ENCODE assay signal across 9 mouse cellular contexts in genomic region chr15:86140323-86140722, GRCm38 (mm10). TPM values are rescaled to one million over a fixed set of nuclear protein-coding genes. Genes with fewer than 3 reads are reported as not detected.
DNase-seq lines count a peak whose midpoint lies in the region; ATAC-seq and TF ChIP-seq lines count a peak whose summit lies in the region.
"Had no signal": no experiment of that assay in that cellular context is flagged by ENCODE, and none has a peak within 500 bp of the region (broad histone marks: within the 10 kb centered on the region; RNA-seq: fewer than 3 reads in every experiment).

No protein-coding gene starts in this region.

- no peak overlapping the region for H3K4me3 ChIP-seq in embryonic facial prominence, embryonic 15.5 days (replicated peaks)
- H3K4me3 ChIP-seq in liver, postnatal 0 days (ENCODE audit: low read depth, low read length), result no peak overlapping the region
- no peak overlapping the region for H3K4me3 ChIP-seq in neural tube, embryonic 14.5 days (ENCODE audit: low read depth, low read length)
- H3K4me3 ChIP-seq: stomach, embryonic 15.5 days had no signal

- ATAC-seq in embryonic facial prominence, embryonic 15.5 days (ENCODE audit: insufficient number of reproducible peaks, low FRiP score, low TSS enrichment, low read depth), result 0 out of 2 replicates have a peak, but pooled peaks have one; percentile 15
- no peak for ATAC-seq in liver, postnatal 0 days
- peak; percentile 26; the same call in 1 of the 2 replicates for ATAC-seq in neural tube, embryonic 14.5 days (ENCODE audit: low read depth)

- 31% methylated on average over 10 of the region's 10 CpGs for WGBS in embryonic facial prominence, embryonic 15.5 days
- 38% methylated on average over 10 of the region's 10 CpGs for WGBS in liver, postnatal 0 days (ENCODE audit: insufficient replicate concordance)
- whole genome bisulfite sequencing in neural tube, embryonic 14.5 days, result 29% methylated on average over 10 of the region's 10 CpGs

- no peak overlapping the region for H3K4me2 ChIP-seq in embryonic facial prominence, embryonic 15.5 days (replicated peaks)
- no peak overlapping the region for H3K4me2 ChIP-seq in liver, postnatal 0 days (ENCODE audit: low read depth, low read length)
- no peak overlapping the region for H3K4me2 ChIP-seq in neural tube, embryonic 14.5 days (ENCODE audit: low read depth, low read length)
- H3K4me2 ChIP-seq: stomach, embryonic 15.5 days had no signal

- H3K9ac ChIP-seq in embryonic facial prominence, embryonic 15.5 days, result no peak overlapping the region
- no peak overlapping the region for H3K9ac ChIP-seq in liver, postnatal 0 days (replicated peaks)
- H3K9ac ChIP-seq in neural tube, embryonic 14.5 days (replicated peaks; ENCODE audit: low read depth, low read length), result no peak overlapping the region
- H3K9ac ChIP-seq: stomach, embryonic 15.5 days had no signal

- peaks cover 47% of the 10 kb centered on the region for H3K36me3 ChIP-seq in embryonic facial prominence, embryonic 15.5 days
- H3K36me3 ChIP-seq in liver, postnatal 0 days (replicated peaks; ENCODE audit: insufficient read depth, low read length), result peaks cover 30% of the 10 kb centered on the region
- H3K36me3 ChIP-seq in neural tube, embryonic 14.5 days (ENCODE audit: control insufficient read depth, insufficient read depth, low read length), result peaks cover 19% of the 10 kb centered on the region

- TF ChIP-seq EP300 in liver, postnatal 0 days (IDR thresholded peaks at IDR 0.05; ENCODE audit: low read depth), result no peak

- no peaks in the 10 kb centered on the region for H3K4me1 ChIP-seq in embryonic facial prominence, embryonic 15.5 days
- no peaks in the 10 kb centered on the region for H3K4me1 ChIP-seq in liver, postnatal 0 days (ENCODE audit: insufficient read depth)
- no peaks in the 10 kb centered on the region; the same call in 1 of the 2 replicates for H3K4me1 ChIP-seq in neural tube, embryonic 14.5 days (ENCODE audit: control insufficient read depth, insufficient read depth, low read length)
- H3K4me1 ChIP-seq: stomach, embryonic 15.5 days had no signal

- peak; percentile 93 for TF ChIP-seq CTCF in liver, postnatal 0 days (IDR thresholded peaks at IDR 0.05; ENCODE audit: low read depth)

- H3K27me3 ChIP-seq in embryonic facial prominence, embryonic 15.5 days, result no peaks in the 10 kb centered on the region
- H3K27me3 ChIP-seq in liver, postnatal 0 days (ENCODE audit: insufficient read depth, low read length), result no peaks in the 10 kb centered on the region
- no peaks in the 10 kb centered on the region for H3K27me3 ChIP-seq in neural tube, embryonic 14.5 days (ENCODE audit: control insufficient read depth, insufficient read depth, low read length)
- H3K27me3 ChIP-seq: stomach, embryonic 15.5 days had no signal

- peak; percentile 45 for DNase-seq in adrenal gland, adult 2 months
- DNase-seq in adrenal gland, postnatal 4 days (ENCODE audit: low spot score in 2 of 2), result no peak
- DNase-seq in 3T3-L1 (ENCODE audit: low read depth, low spot score), result peak; percentile 65
- peak; percentile 81 for DNase-seq in adrenal gland, postnatal 14 days
- peak; percentile 12 for DNase-seq in hindlimb bud, embryonic 11.5 days (ENCODE audit: extremely low spot score, low read depth, low spot score)
- peak; percentile 67 for DNase-seq in liver, postnatal 0 days

- no peaks in the 10 kb centered on the region for H3K9me3 ChIP-seq in embryonic facial prominence, embryonic 15.5 days (replicated peaks)
- H3K9me3 ChIP-seq in liver, postnatal 0 days (ENCODE audit: low read length), result no peaks in the 10 kb centered on the region
- no peaks in the 10 kb centered on the region for H3K9me3 ChIP-seq in neural tube, embryonic 14.5 days (ENCODE audit: control insufficient read depth, low read length)
- H3K9me3 ChIP-seq: stomach, embryonic 15.5 days had no signal

- H3K27ac ChIP-seq in embryonic facial prominence, embryonic 15.5 days (replicated peaks), result no peak overlapping the region
- H3K27ac ChIP-seq in liver, postnatal 0 days (ENCODE audit: low read depth), result no peak overlapping the region
- no peak overlapping the region for H3K27ac ChIP-seq in neural tube, embryonic 14.5 days (ENCODE audit: low read depth, low read length)
- H3K27ac ChIP-seq: stomach, embryonic 15.5 days had no signal

RNA-seq across cellular contexts. Expression of gene Cerk, which starts 45.6 kb away (rescaled TPM):
- 10 to 100 TPM; 34.5 to 41.1 TPM for total RNA-seq in adrenal gland, adult 2 months (2021)
- 33.7 and 39.6 TPM in 2 replicates for polyA plus RNA-seq in adrenal gland, adult 2 months (2012; rRNA removed)
- 10 to 100 TPM; 26.3 to 26.8 TPM for total RNA-seq in adrenal gland, postnatal 4 days (2021)
- total RNA-seq in adrenal gland, postnatal 14 days (2021), result 31.5 and 33.0 TPM in 2 replicates
- 16.8 and 17.4 TPM in 2 replicates for polyA plus RNA-seq in embryonic facial prominence, embryonic 15.5 days (2015; fragmentation: Nextera tagmentation; extraction: Ambion mirVana)
- 5.5 and 6.1 TPM in 2 replicates for polyA plus RNA-seq in liver, postnatal 0 days (2015; fragmentation: Nextera tagmentation; extraction: Ambion mirVana)
- 27.0 and 36.8 TPM in 2 replicates for polyA plus RNA-seq in neural tube, embryonic 14.5 days (2014; fragmentation: Nextera tagmentation; extraction: Ambion mirVana)

Comparison
In these comparisons a context has a peak if more than half of its experiments do, and no peak if none do; other contexts are left out.
1. DNase-seq: peak in adrenal gland, adult 2 months (single experiment), 3T3-L1 (single experiment), adrenal gland, postnatal 14 days (single experiment), hindlimb bud, embryonic 11.5 days (single experiment) and liver, postnatal 0 days (single experiment); none in adrenal gland, postnatal 4 days (0 of 2).